Mouse (Mus musculus): Measurements from ENCODE around the gene Cc2d2a.

Gene Cc2d2a

DNA sequence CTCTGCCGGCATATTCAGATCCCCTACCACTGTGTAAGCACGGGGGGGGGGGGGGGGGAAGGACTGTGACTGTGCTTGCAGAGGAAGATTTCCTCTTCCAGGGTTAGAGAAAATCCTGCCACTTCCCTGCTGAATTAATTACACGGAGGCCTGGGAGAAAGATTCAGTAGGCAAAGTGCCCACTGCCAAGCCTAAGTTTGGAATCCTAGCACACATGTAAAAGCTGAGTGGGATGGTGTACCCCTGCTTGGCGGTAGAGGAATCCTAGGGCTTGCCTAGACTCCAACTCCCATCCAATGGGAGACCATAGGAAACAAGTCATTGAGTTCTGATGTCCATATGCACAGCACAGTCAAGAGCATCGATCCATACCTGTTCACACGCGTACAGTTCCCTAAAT is 61.7 kb downstream of the Cc2d2a start:
- in situ Hi-C loops (cut with MboI; ENCODE audit: low sequenced_read_pairs): no loop called here

GRCm38 (mm10) chr5:43728375-43729165 is 66.4 kb downstream of the Cc2d2a start:
- in situ Hi-C loops (cut with MboI; ENCODE audit: low sequenced_read_pairs): no loop called here

GRCm38 (mm10) chr5:43732381-43732780 is 70.2 kb downstream of the Cc2d2a start:
- in situ Hi-C loops (cut with MboI; ENCODE audit: low sequenced_read_pairs): no loop called here

DNA sequence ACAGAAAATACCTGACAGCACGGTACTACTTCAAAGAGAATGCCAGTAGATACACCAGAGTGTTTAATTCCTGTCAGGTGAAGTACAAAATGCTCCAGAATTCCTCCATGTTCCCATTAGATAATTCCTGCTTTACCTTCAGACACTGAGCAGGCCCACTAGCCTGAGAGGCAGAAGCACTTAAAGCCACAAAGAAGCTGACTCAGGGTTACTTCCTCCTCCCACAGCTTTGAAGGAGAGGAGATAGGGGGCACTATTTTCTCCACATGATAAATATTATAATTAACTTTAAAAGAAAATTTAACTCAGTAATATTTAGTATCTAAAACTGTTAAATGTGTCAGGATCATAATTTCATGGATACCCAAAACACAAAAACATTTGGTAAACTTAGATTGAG is 82.0 kb downstream of the Cc2d2a start:
- in situ Hi-C loops (cut with MboI; ENCODE audit: low sequenced_read_pairs): no loop called here

GRCm38 (mm10) chr5:43745156-43745555 is 83.0 kb downstream of the Cc2d2a start:
- in situ Hi-C loops (cut with MboI; ENCODE audit: low sequenced_read_pairs): no loop called here

- in situ Hi-C loops (cut with MboI; ENCODE audit: low sequenced_read_pairs): no loop called here
Measured at GRCm38 (mm10) chr5:43748039-43748438, 85.9 kb downstream of the Cc2d2a start.

- in situ Hi-C loops (cut with MboI; ENCODE audit: low sequenced_read_pairs): no loop called here
Measured at GRCm38 (mm10) chr5:43749092-43749491, 86.9 kb downstream of the Cc2d2a start.

DNA sequence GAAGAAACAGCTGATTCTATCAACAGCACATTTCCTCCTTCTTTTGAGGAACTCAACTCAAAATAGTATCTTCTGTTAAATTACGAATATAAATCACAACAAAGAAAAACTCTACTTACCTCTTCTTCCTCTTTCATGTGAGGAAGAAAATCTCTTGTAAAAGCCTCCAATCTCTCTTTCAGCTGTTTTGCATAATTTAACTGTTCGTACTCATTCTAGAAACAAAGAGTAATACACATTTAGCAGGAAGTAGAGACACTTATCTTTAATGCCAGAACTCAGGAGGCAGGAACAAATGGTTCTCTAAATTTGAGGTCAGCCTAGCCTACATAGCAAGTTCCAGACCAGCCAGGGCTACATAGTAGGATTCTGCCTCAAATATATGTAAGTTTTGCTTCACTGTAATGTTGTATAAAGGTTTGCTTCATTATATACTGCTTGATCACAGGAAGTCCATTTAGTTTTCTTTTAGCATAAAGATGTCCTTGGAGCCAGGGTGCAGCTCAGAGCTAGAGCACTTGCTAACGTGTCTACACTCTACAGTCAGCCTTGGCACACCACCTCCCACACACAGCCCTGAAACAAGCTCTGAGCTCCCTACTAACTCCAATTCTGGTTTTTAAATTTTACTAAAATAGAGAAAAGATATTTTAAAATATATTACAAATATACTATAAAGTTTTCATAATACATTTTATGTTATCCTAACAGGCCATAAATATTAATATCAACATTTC is 108.6 kb downstream of the Cc2d2a start:
- in situ Hi-C loops (cut with MboI; ENCODE audit: low sequenced_read_pairs): no loop called here

- in situ Hi-C loops (cut with MboI; ENCODE audit: low sequenced_read_pairs): no loop called here
Measured at GRCm38 (mm10) chr5:43771555-43771954, 109.4 kb downstream of the Cc2d2a start.

- in situ Hi-C loops (cut with MboI; ENCODE audit: low sequenced_read_pairs): no loop called here
Measured at GRCm38 (mm10) chr5:43776407-43776806, 114.3 kb downstream of the Cc2d2a start.

DNA sequence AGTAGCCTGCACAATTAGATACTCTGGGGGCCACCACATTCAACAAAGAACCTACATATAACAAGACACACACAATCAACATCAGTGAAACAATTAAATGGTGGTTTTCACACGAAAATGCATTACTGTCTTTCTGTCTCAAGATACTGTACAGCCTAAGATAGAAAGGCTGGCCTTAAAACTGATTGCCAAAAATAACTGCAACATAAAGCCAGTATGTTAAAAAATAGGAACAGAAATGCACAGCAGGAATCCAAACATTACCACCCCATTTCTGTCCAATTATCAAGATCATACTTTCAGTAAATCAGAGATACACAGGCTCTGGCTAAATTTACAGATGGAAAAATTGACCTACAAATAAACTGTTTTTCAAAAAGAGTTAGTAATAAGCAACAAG is 114.8 kb downstream of the Cc2d2a start:
- in situ Hi-C loops (cut with MboI; ENCODE audit: low sequenced_read_pairs): no loop called here

DNA sequence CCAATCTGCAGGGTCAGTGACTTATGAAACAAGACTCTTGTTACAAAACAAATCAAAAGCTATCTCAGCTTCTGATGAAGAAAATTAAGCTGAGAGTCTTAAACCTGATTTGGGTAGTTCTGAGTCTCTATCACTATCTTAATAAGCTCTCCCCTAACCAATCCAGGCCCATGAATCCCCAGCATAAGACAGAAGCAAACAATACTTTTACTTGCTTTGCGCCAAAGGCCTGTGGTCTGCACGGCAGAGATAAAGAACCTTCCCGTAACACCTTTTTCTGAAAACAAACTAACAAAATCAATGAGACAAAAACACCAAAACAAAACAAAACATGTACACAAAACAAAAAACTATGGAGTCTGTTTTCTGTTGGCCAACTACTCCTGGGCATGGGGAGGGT is 116.4 kb downstream of the Cc2d2a start:
- in situ Hi-C loops (cut with MboI; ENCODE audit: low sequenced_read_pairs): no loop called here

DNA sequence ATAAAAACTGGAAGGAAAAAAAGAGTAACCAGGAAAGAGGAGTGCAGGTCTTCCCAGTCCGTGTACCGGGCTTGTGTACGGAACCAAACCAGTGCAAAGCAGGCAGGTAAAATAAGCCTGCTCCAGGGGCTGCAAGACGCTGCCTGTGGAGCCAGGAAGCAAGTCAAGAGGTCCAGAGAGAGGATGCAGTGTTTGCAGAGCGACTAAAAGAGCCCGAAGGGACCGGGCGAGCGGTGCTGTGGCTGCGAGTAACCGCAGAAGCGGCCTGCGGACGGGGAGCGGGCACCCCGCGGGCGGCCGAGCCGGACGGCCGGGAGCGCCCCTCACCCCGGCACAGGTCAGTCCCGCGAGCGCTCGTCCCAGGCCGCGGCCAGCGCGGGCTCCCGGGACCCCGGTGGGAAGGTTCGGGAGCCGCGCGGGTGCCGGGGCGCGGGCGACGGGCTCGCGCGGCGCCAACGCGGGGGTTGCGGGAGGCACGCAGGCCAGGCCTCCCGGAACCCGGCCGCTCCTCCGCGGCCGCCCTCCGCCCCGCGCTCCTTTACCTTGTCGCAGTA is 119.4 kb downstream of the Cc2d2a start:
- in situ Hi-C loops (cut with MboI; ENCODE audit: low sequenced_read_pairs): no loop called here

GRCm38 (mm10) chr5:43781977-43782930 is 120.1 kb downstream of the Cc2d2a start:
- in situ Hi-C loops (cut with MboI; ENCODE audit: low sequenced_read_pairs): no loop called here

GRCm38 (mm10) chr5:43783996-43784395 is 121.8 kb downstream of the Cc2d2a start:
- in situ Hi-C loops (cut with MboI; ENCODE audit: low sequenced_read_pairs): no loop called here

DNA sequence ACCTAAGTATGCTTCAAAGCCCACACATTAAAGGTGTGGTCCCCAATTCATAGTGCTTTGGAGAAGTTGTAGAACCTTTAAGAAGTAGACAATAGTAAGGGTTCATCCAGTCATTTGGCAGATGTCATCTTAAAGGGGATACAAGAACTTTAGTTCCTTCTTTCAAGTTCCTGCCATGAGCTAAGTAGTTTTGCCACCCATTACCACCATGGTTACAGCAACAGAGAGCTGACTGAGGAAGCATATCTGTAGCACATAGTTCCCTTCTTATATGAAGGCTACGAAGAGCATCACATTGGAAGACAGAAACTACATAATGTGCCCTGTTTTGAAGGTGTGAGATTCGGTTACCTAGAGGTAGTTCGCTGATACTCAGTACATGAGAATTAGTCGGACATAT is 124.5 kb downstream of the Cc2d2a start:
- in situ Hi-C loops (cut with MboI; ENCODE audit: low sequenced_read_pairs): no loop called here

GRCm38 (mm10) chr5:43787976-43788752 is 126.0 kb downstream of the Cc2d2a start:
- in situ Hi-C loops (cut with MboI; ENCODE audit: low sequenced_read_pairs): no loop called here

Measured in CH12F3 (cell line).